Mouse (Mus musculus) cortical plate, adult 2 months (tissue): ENCODE results near the gene Amh.

ENCODE experiments used
- CTCF ChIP-seq: fragments of 200-500 bp; IDR thresholded peaks from 2 replicates; pipeline ENCODE4 v1.5.1; 2011; ENCODE audit warnings: mild to moderate bottlenecking, control low read depth, low read length; ENCODE audit not compliant: insufficient read depth; ENCODE audit errors: extremely low read depth
- POLR2A ChIP-seq: fragments of 200-500 bp; IDR thresholded peaks from 2 replicates; pipeline ENCODE4 v1.6.1; 2011; ENCODE audit warnings: mild to moderate bottlenecking, low read length, control low read depth; ENCODE audit not compliant: insufficient read depth; ENCODE audit errors: extremely low read depth

DNA sequence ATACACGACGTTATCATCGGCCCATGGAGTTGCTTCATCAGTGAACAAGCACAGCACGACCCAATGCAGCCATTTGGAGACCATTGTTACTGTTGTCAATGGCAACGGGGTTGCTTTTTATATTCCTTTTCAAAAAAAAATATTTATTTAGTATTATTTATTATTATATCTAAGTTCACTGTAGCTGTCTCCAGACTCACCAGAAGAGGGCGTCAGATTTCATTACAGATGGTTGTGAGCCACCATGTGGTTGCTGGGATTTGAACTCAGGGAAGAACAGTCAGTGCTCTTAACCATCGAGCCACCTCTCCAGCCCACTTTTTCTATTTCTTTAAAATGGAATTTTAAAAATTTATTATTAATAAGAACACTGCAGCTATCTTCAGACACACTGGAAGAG, 9.8 kb downstream of the Amh start:
- TF ChIP-seq POLR2A (no peak), CTCF (no peak)
